ENCODE assay signal across 12 mouse cellular contexts in the genomic region with DNA sequence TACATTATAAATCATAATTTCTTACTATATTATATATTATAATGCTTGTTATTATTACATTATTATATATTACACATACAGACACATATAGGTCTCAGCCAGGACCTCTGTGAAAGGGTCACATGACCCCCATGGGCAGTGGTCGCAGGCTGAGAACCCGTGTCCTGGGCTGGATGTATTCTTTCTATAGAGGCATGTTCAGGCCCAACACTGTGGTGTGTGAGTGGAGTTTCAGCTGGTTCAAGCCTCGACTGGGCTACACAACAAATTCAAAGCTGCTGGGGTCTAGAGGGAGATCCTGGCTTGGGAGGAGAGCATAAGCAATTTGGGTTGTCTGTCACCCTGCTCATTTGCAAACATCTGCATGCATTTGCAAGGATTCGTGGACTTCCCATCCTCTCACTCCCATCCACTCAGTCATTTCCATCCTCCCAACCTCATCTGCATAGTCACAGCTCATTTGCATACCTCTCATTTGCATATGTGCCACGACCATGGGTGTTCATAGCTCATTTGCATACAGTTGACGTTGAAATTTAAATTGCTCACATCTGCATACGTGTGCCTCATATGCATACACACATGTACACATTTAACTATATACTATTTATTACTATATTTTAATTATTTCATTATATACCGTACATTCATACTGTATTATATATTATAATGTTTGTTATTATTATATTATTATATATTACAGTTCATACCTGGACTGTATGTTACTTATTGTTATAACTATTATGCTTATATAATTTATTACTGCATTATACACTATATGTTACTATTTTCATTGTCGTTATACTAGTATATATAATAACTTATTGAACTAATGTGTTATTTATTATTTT. TPM values are rescaled to one million over a fixed set of nuclear protein-coding genes. Genes with fewer than 3 reads are reported as not detected.
DNase-seq lines count a peak whose midpoint lies in the region; ATAC-seq and TF ChIP-seq lines count a peak whose summit lies in the region.
"Had no signal": no experiment of that assay in that cellular context is flagged by ENCODE, and none has a peak within 500 bp of the region (broad histone marks: within the 10 kb centered on the region; RNA-seq: fewer than 3 reads in every experiment).

No protein-coding gene starts in this region.

- 75% methylated on average over 9 of the region's 9 CpGs for WGBS in neural tube, embryonic 15.5 days
- 77% methylated on average over 9 of the region's 9 CpGs for WGBS in forebrain, embryonic 13.5 days
- 94% methylated on average over 9 of the region's 9 CpGs for whole genome bisulfite sequencing in limb, embryonic 10.5 days
- 79% methylated on average over 9 of the region's 9 CpGs for WGBS in neural tube, embryonic 14.5 days
- WGBS in lung, postnatal 0 days = 92% methylated on average over 9 of the region's 9 CpGs

- ATAC-seq in neural tube, embryonic 15.5 days (ENCODE audit: low FRiP score) = no peak
- ATAC-seq in forebrain, embryonic 13.5 days = peak; percentile 96
- peak; percentile 78 for ATAC-seq in neural tube, embryonic 14.5 days (ENCODE audit: low read depth)
- ATAC-seq in lung, postnatal 0 days = no peak

- peak; percentile 34 for DNase-seq in neural tube, embryonic 10.5 days (ENCODE audit: extremely low spot score, low spot score)
- DNase-seq in limb, embryonic 10.5 days (ENCODE audit: low spot score) = peak; percentile 33
- DNase-seq in T-cell, adult 2 months (ENCODE audit: low spot score) = no peak
- no peak for DNase-seq in lung, postnatal 0 days (ENCODE audit: low spot score)
- DNase-seq in adrenal gland, postnatal 36 days = no peak
- DNase-seq: embryo, embryonic 11 days; heart, postnatal 14 days; layer of hippocampus, adult 9-11 months had no signal

- H3K4me2 ChIP-seq in neural tube, embryonic 15.5 days = no peak overlapping the region
- no peak overlapping the region for H3K4me2 ChIP-seq in forebrain, embryonic 13.5 days
- H3K4me2 ChIP-seq in neural tube, embryonic 14.5 days (ENCODE audit: low read depth, low read length) = no peak overlapping the region
- H3K4me2 ChIP-seq in lung, postnatal 0 days (replicated peaks; ENCODE audit: low read depth, low read length) = no peak overlapping the region

- no peak for TF ChIP-seq CTCF in lung, postnatal 0 days (IDR thresholded peaks at IDR 0.05)

- no peaks in the 10 kb centered on the region for H3K4me1 ChIP-seq in neural tube, embryonic 15.5 days
- H3K4me1 ChIP-seq in forebrain, embryonic 13.5 days = no peaks in the 10 kb centered on the region
- H3K4me1 ChIP-seq in limb, embryonic 10.5 days = no peaks in the 10 kb centered on the region
- no peaks in the 10 kb centered on the region for H3K4me1 ChIP-seq in neural tube, embryonic 14.5 days (ENCODE audit: control insufficient read depth, insufficient read depth, low read length)
- no peaks in the 10 kb centered on the region for H3K4me1 ChIP-seq in lung, postnatal 0 days (ENCODE audit: insufficient read depth, low read depth, low read length)

- no peak overlapping the region for H3K27ac ChIP-seq in neural tube, embryonic 15.5 days (replicated peaks)
- H3K27ac ChIP-seq in forebrain, embryonic 13.5 days = no peak overlapping the region
- H3K27ac ChIP-seq in limb, embryonic 10.5 days = no peak overlapping the region
- H3K27ac ChIP-seq in neural tube, embryonic 14.5 days (ENCODE audit: low read depth, low read length) = no peak overlapping the region
- H3K27ac ChIP-seq in lung, postnatal 0 days (ENCODE audit: low read length) = no peak overlapping the region
- H3K27ac ChIP-seq: liver, embryonic 14.5 days had no signal

- no peaks in the 10 kb centered on the region for H3K9me3 ChIP-seq in neural tube, embryonic 15.5 days (replicated peaks)
- H3K9me3 ChIP-seq in forebrain, embryonic 13.5 days (replicated peaks) = no peaks in the 10 kb centered on the region
- H3K9me3 ChIP-seq in limb, embryonic 10.5 days (replicated peaks) = no peaks in the 10 kb centered on the region
- no peaks in the 10 kb centered on the region for H3K9me3 ChIP-seq in neural tube, embryonic 14.5 days (ENCODE audit: control insufficient read depth, low read length)
- no peaks in the 10 kb centered on the region for H3K9me3 ChIP-seq in lung, postnatal 0 days (ENCODE audit: low read length)

- H3K36me3 ChIP-seq in neural tube, embryonic 15.5 days = 0 out of 2 replicates have a peak, but pooled peaks cover 4% of the 10 kb centered on the region
- peaks cover 4% of the 10 kb centered on the region; the same call in 1 of the 2 replicates for H3K36me3 ChIP-seq in forebrain, embryonic 13.5 days (ENCODE audit: poor library complexity, severe bottlenecking)
- H3K36me3 ChIP-seq in limb, embryonic 10.5 days = peaks cover 5% of the 10 kb centered on the region
- H3K36me3 ChIP-seq in neural tube, embryonic 14.5 days (ENCODE audit: control insufficient read depth, insufficient read depth, low read length) = no peaks in the 10 kb centered on the region
- no peaks in the 10 kb centered on the region for H3K36me3 ChIP-seq in lung, postnatal 0 days (ENCODE audit: insufficient read depth, low read length)

- no peaks in the 10 kb centered on the region for H3K27me3 ChIP-seq in neural tube, embryonic 15.5 days (replicated peaks)
- H3K27me3 ChIP-seq in forebrain, embryonic 13.5 days = no peaks in the 10 kb centered on the region
- H3K27me3 ChIP-seq in limb, embryonic 10.5 days (ENCODE audit: low read depth, poor library complexity, severe bottlenecking) = no peaks in the 10 kb centered on the region
- no peaks in the 10 kb centered on the region for H3K27me3 ChIP-seq in neural tube, embryonic 14.5 days (ENCODE audit: control insufficient read depth, insufficient read depth, low read length)
- no peaks in the 10 kb centered on the region for H3K27me3 ChIP-seq in lung, postnatal 0 days (replicated peaks; ENCODE audit: insufficient read depth, low read length)

- no peak overlapping the region for H3K9ac ChIP-seq in neural tube, embryonic 15.5 days (replicated peaks)
- no peak overlapping the region for H3K9ac ChIP-seq in forebrain, embryonic 13.5 days
- H3K9ac ChIP-seq in neural tube, embryonic 14.5 days (replicated peaks; ENCODE audit: low read depth, low read length) = no peak overlapping the region
- no peak overlapping the region for H3K9ac ChIP-seq in lung, postnatal 0 days (replicated peaks; ENCODE audit: low read depth)
- H3K9ac ChIP-seq: liver, embryonic 14.5 days had no signal

- no peak overlapping the region for H3K4me3 ChIP-seq in neural tube, embryonic 15.5 days (replicated peaks)
- H3K4me3 ChIP-seq in forebrain, embryonic 13.5 days = no peak overlapping the region
- H3K4me3 ChIP-seq in limb, embryonic 10.5 days = no peak overlapping the region
- H3K4me3 ChIP-seq in neural tube, embryonic 14.5 days (ENCODE audit: low read depth, low read length) = no peak overlapping the region
- H3K4me3 ChIP-seq in lung, postnatal 0 days (ENCODE audit: low read depth, low read length) = no peak overlapping the region

- TF ChIP-seq EP300 in lung, postnatal 0 days (IDR thresholded peaks at IDR 0.05) = no peak

RNA-seq across cellular contexts. Expression of a gene that starts 21.2 kb away (rescaled TPM):
- polyA plus RNA-seq in neural tube, embryonic 15.5 days (2015; fragmentation: Nextera tagmentation; extraction: Ambion mirVana) = not detected in 2 replicates
- not detected in 2 replicates for polyA plus RNA-seq in forebrain, embryonic 13.5 days (2015; fragmentation: Nextera tagmentation; extraction: Ambion mirVana)
- not detected in 2 replicates for polyA plus RNA-seq in limb, embryonic 10.5 days (2016; fragmentation: Nextera tagmentation; extraction: Ambion mirVana)
- not detected in 2 replicates for polyA plus RNA-seq in neural tube, embryonic 14.5 days (2014; fragmentation: Nextera tagmentation; extraction: Ambion mirVana)
- not detected in 2 replicates for polyA plus RNA-seq in lung, postnatal 0 days (2015; fragmentation: Nextera tagmentation; extraction: Ambion mirVana)
- not detected for total RNA-seq in adrenal gland, postnatal 36 days (2021)
- total RNA-seq: heart, postnatal 14 days had no signal

RNA-seq across cellular contexts. Expression of a gene that starts 53.9 kb away (rescaled TPM):
- 40.4 and 43.8 TPM in 2 replicates for polyA plus RNA-seq in neural tube, embryonic 15.5 days (2015; fragmentation: Nextera tagmentation; extraction: Ambion mirVana)
- polyA plus RNA-seq in forebrain, embryonic 13.5 days (2015; fragmentation: Nextera tagmentation; extraction: Ambion mirVana) = 70.5 and 77.7 TPM in 2 replicates
- polyA plus RNA-seq in limb, embryonic 10.5 days (2016; fragmentation: Nextera tagmentation; extraction: Ambion mirVana) = 58.4 and 65.6 TPM in 2 replicates
- 62.4 and 68.7 TPM in 2 replicates for polyA plus RNA-seq in neural tube, embryonic 14.5 days (2014; fragmentation: Nextera tagmentation; extraction: Ambion mirVana)
- 26.9 and 31.3 TPM in 2 replicates for polyA plus RNA-seq in lung, postnatal 0 days (2015; fragmentation: Nextera tagmentation; extraction: Ambion mirVana)
- total RNA-seq in adrenal gland, postnatal 36 days (2021) = 100 to 1,000 TPM; 146 to 162 TPM

Comparison
In these comparisons a context has a peak if more than half of its experiments do, and no peak if none do; other contexts are left out.
1. ATAC-seq: peak in forebrain, embryonic 13.5 days (single experiment) and neural tube, embryonic 14.5 days (single experiment); none in neural tube, embryonic 15.5 days (single experiment) and lung, postnatal 0 days (single experiment).
2. DNase-seq: peak in neural tube, embryonic 10.5 days (single experiment) and limb, embryonic 10.5 days (single experiment); none in T-cell, adult 2 months (single experiment), lung, postnatal 0 days (single experiment) and adrenal gland, postnatal 36 days (0 of 2).